ENCODE assay signal across 7 mouse cellular contexts in the genomic region with DNA sequence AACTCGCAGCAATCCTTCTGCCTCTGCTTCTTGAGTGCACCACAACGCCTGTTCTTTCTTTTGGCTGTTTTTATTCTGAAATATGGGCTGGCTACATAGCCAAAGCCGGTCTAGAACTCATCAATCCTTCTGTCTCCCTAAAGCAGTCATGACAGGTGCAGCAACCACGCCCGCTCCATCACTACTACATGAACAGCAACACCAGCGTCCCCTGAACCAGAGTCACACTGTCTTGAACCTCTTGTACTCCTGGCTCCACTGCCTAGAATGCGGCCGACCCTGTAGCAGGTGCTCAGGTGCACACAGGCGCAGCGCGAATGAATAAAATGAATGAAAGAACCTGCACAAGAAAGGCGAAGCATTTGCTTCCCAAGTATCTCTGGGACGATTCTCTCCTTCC. TPM values are rescaled to one million over a fixed set of nuclear protein-coding genes. Genes with fewer than 3 reads are reported as not detected.
DNase-seq lines count a peak whose midpoint lies in the region; ATAC-seq lines count a peak whose summit lies in the region.

No protein-coding gene starts in this region.

- no peaks in the 10 kb centered on the region for H3K27me3 ChIP-seq in lung, embryonic 15.5 days
- H3K27me3 ChIP-seq in embryonic facial prominence, embryonic 15.5 days: no peaks in the 10 kb centered on the region
- H3K27me3 ChIP-seq in intestine, embryonic 16.5 days (replicated peaks; ENCODE audit: control insufficient read depth, insufficient read depth, low read length): no peaks in the 10 kb centered on the region
- no peaks in the 10 kb centered on the region for H3K27me3 ChIP-seq in neural tube, embryonic 15.5 days (replicated peaks)

- H3K9me3 ChIP-seq in lung, embryonic 15.5 days: no peaks in the 10 kb centered on the region
- H3K9me3 ChIP-seq in embryonic facial prominence, embryonic 15.5 days (replicated peaks): no peaks in the 10 kb centered on the region
- H3K9me3 ChIP-seq in intestine, embryonic 16.5 days (ENCODE audit: control insufficient read depth, low read length): no peaks in the 10 kb centered on the region
- H3K9me3 ChIP-seq in neural tube, embryonic 15.5 days (replicated peaks): no peaks in the 10 kb centered on the region

- peaks cover 31% of the 10 kb centered on the region for H3K36me3 ChIP-seq in lung, embryonic 15.5 days
- peaks cover 41% of the 10 kb centered on the region for H3K36me3 ChIP-seq in embryonic facial prominence, embryonic 15.5 days
- peaks cover 8% of the 10 kb centered on the region; the same call in 1 of the 2 replicates for H3K36me3 ChIP-seq in intestine, embryonic 16.5 days (ENCODE audit: control insufficient read depth, insufficient read depth, low read length)
- peaks cover 46% of the 10 kb centered on the region for H3K36me3 ChIP-seq in neural tube, embryonic 15.5 days

- WGBS in lung, embryonic 15.5 days: 5% methylated on average over 13 of the region's 13 CpGs
- 6% methylated on average over 13 of the region's 13 CpGs for WGBS in embryonic facial prominence, embryonic 15.5 days
- WGBS in intestine, embryonic 16.5 days: 5% methylated on average over 13 of the region's 13 CpGs
- WGBS in neural tube, embryonic 15.5 days: 5% methylated on average over 13 of the region's 13 CpGs

- no peak overlapping the region for H3K27ac ChIP-seq in lung, embryonic 15.5 days
- H3K27ac ChIP-seq in embryonic facial prominence, embryonic 15.5 days (replicated peaks): peak overlapping the region; percentile 97; the same call in 1 of the 2 replicates
- no peak overlapping the region for H3K27ac ChIP-seq in intestine, embryonic 16.5 days (ENCODE audit: low read length)
- peak overlapping the region; percentile 98 for H3K27ac ChIP-seq in neural tube, embryonic 15.5 days (replicated peaks)

- H3K4me1 ChIP-seq in lung, embryonic 15.5 days: peaks cover 22% of the 10 kb centered on the region
- peaks cover 16% of the 10 kb centered on the region for H3K4me1 ChIP-seq in embryonic facial prominence, embryonic 15.5 days
- peaks cover 16% of the 10 kb centered on the region for H3K4me1 ChIP-seq in intestine, embryonic 16.5 days (ENCODE audit: control insufficient read depth, insufficient read depth, low read length)
- H3K4me1 ChIP-seq in neural tube, embryonic 15.5 days: peaks cover 44% of the 10 kb centered on the region

- no peak for DNase-seq in lung, postnatal 14 days
- no peak for DNase-seq in ovary, adult 18-20 months (ENCODE audit: low spot score)
- no peak for DNase-seq in spleen, postnatal 4 days (ENCODE audit: low spot score in 2 of 2)

- ATAC-seq in lung, embryonic 15.5 days (ENCODE audit: borderline replicate concordance, extremely low read depth, low FRiP score, low TSS enrichment): peak; percentile 10; the same call in 1 of the 2 replicates
- no peak for ATAC-seq in embryonic facial prominence, embryonic 15.5 days (ENCODE audit: insufficient number of reproducible peaks, low FRiP score, low TSS enrichment, low read depth)
- ATAC-seq in intestine, embryonic 16.5 days: 0 out of 2 replicates have a peak, but pooled peaks have one; percentile 8
- ATAC-seq in neural tube, embryonic 15.5 days (ENCODE audit: low FRiP score): peak; percentile 67

- peak overlapping the region; percentile 57 for H3K9ac ChIP-seq in lung, embryonic 15.5 days
- peak overlapping the region; percentile 71 for H3K9ac ChIP-seq in embryonic facial prominence, embryonic 15.5 days
- peak overlapping the region; percentile 83 for H3K9ac ChIP-seq in intestine, embryonic 16.5 days (ENCODE audit: low read depth, low read length)
- peak overlapping the region; percentile 92 for H3K9ac ChIP-seq in neural tube, embryonic 15.5 days (replicated peaks)

- H3K4me3 ChIP-seq in lung, embryonic 15.5 days: peak overlapping the region; percentile 87
- H3K4me3 ChIP-seq in embryonic facial prominence, embryonic 15.5 days (replicated peaks): peak overlapping the region; percentile 89
- H3K4me3 ChIP-seq in intestine, embryonic 16.5 days (ENCODE audit: low read length): peak overlapping the region; percentile 58
- peak overlapping the region; percentile 94 for H3K4me3 ChIP-seq in neural tube, embryonic 15.5 days (replicated peaks)

- H3K4me2 ChIP-seq in lung, embryonic 15.5 days: peak overlapping the region; percentile 92
- H3K4me2 ChIP-seq in embryonic facial prominence, embryonic 15.5 days (replicated peaks): peak overlapping the region; percentile 93
- H3K4me2 ChIP-seq in intestine, embryonic 16.5 days (ENCODE audit: low read depth, low read length): peak overlapping the region; percentile 85
- peak overlapping the region; percentile 86 for H3K4me2 ChIP-seq in neural tube, embryonic 15.5 days

RNA-seq across cellular contexts. Expression of a gene that starts 0.4 kb away (rescaled TPM):
- polyA plus RNA-seq in lung, embryonic 15.5 days (2015; fragmentation: Nextera tagmentation; extraction: Ambion mirVana): 26.7 and 27.7 TPM in 2 replicates
- 31.7 and 32.5 TPM in 2 replicates for polyA plus RNA-seq in embryonic facial prominence, embryonic 15.5 days (2015; fragmentation: Nextera tagmentation; extraction: Ambion mirVana)
- 17.3 and 18.1 TPM in 2 replicates for polyA plus RNA-seq in intestine, embryonic 16.5 days (2015; fragmentation: Nextera tagmentation; extraction: Ambion mirVana)
- polyA plus RNA-seq in neural tube, embryonic 15.5 days (2015; fragmentation: Nextera tagmentation; extraction: Ambion mirVana): 77.3 and 80.5 TPM in 2 replicates

RNA-seq across cellular contexts. Expression of a gene that starts 0.7 kb away (rescaled TPM):
- 24.2 and 30.1 TPM in 2 replicates for polyA plus RNA-seq in lung, embryonic 15.5 days (2015; fragmentation: Nextera tagmentation; extraction: Ambion mirVana)
- polyA plus RNA-seq in embryonic facial prominence, embryonic 15.5 days (2015; fragmentation: Nextera tagmentation; extraction: Ambion mirVana): 30.5 and 31.1 TPM in 2 replicates
- polyA plus RNA-seq in intestine, embryonic 16.5 days (2015; fragmentation: Nextera tagmentation; extraction: Ambion mirVana): 25.1 and 29.0 TPM in 2 replicates
- 106 and 112 TPM in 2 replicates for polyA plus RNA-seq in neural tube, embryonic 15.5 days (2015; fragmentation: Nextera tagmentation; extraction: Ambion mirVana)

RNA-seq across cellular contexts. Expression of a gene that starts 21.5 kb away (rescaled TPM):
- polyA plus RNA-seq in lung, embryonic 15.5 days (2015; fragmentation: Nextera tagmentation; extraction: Ambion mirVana): 3.9 and 4.4 TPM in 2 replicates
- polyA plus RNA-seq in embryonic facial prominence, embryonic 15.5 days (2015; fragmentation: Nextera tagmentation; extraction: Ambion mirVana): 6.7 and 8.9 TPM in 2 replicates
- polyA plus RNA-seq in intestine, embryonic 16.5 days (2015; fragmentation: Nextera tagmentation; extraction: Ambion mirVana): 7.6 and 10.5 TPM in 2 replicates
- polyA plus RNA-seq in neural tube, embryonic 15.5 days (2015; fragmentation: Nextera tagmentation; extraction: Ambion mirVana): 9.3 and 10.9 TPM in 2 replicates

RNA-seq across cellular contexts. Expression of a gene that starts 49.0 kb away (rescaled TPM):
- polyA plus RNA-seq in lung, embryonic 15.5 days (2015; fragmentation: Nextera tagmentation; extraction: Ambion mirVana): 70.4 and 73.0 TPM in 2 replicates
- 43.2 and 49.4 TPM in 2 replicates for polyA plus RNA-seq in embryonic facial prominence, embryonic 15.5 days (2015; fragmentation: Nextera tagmentation; extraction: Ambion mirVana)
- polyA plus RNA-seq in intestine, embryonic 16.5 days (2015; fragmentation: Nextera tagmentation; extraction: Ambion mirVana): 25.5 and 26.0 TPM in 2 replicates
- 22.7 and 30.1 TPM in 2 replicates for polyA plus RNA-seq in neural tube, embryonic 15.5 days (2015; fragmentation: Nextera tagmentation; extraction: Ambion mirVana)

Comparison
In these comparisons a context has a peak if more than half of its experiments do, and no peak if none do; other contexts are left out.
1. H3K27ac ChIP-seq: peak in embryonic facial prominence, embryonic 15.5 days (single experiment) and neural tube, embryonic 15.5 days (single experiment); none in lung, embryonic 15.5 days (single experiment) and intestine, embryonic 16.5 days (single experiment).
2. Peak in every context shown above with its lines, with median percentiles within 50 percentile points of each other: H3K4me2 ChIP-seq, H3K4me3 ChIP-seq and H3K9ac ChIP-seq.